Mouse (Mus musculus) right cerebral cortex, adult 18-20 months (tissue): ENCODE measurements at regions not wholly inside any gene's neighbourhood (a gene's known extent, or its start where the extent isn't known, plus 50 kb on each side); places are given as distances from the start of the nearest gene placed in this dataset.

Source experiments
- DNase-seq: peaks from one replicate; pipeline ENCODE4 v3.0.0; 2022; ENCODE audit warnings: mixed read lengths

GRCm38 (mm10) chr14:76671023-76671422 lies 114.3 kb upstream of the Serp2 start:
- no peak for DNase-seq

GRCm38 (mm10) chr14:76665754-76666371 lies 109.2 kb upstream of the Serp2 start:
- DNase-seq = no peak

GRCm38 (mm10) chr14:76664586-76665508 lies 108.2 kb upstream of the Serp2 start:
- no peak for DNase-seq

GRCm38 (mm10) chr14:76663816-76664215 lies 107.1 kb upstream of the Serp2 start:
- DNase-seq = no peak

- no peak for DNase-seq
These were observed 106.2 kb upstream of the Serp2 start for GRCm38 (mm10) chr14:76662871-76663270.

GRCm38 (mm10) chr14:76660906-76661305 lies 104.2 kb upstream of the Serp2 start:
- DNase-seq = no peak

GRCm38 (mm10) chr14:76658952-76659502 lies 102.3 kb upstream of the Serp2 start:
- DNase-seq = peak; percentile 17

GRCm38 (mm10) chr14:76657784-76658610 lies 101.3 kb upstream of the Serp2 start:
- DNase-seq = peak; percentile 42

- DNase-seq = no peak
These were observed 100.7 kb upstream of the Serp2 start for GRCm38 (mm10) chr14:76657375-76657774.

GRCm38 (mm10) chr14:76652356-76653126 lies 95.9 kb upstream of the Serp2 start:
- DNase-seq = no peak

GRCm38 (mm10) chr14:76651096-76651495 lies 94.4 kb upstream of the Serp2 start:
- peak; percentile 79 for DNase-seq

- DNase-seq = no peak
These were observed 93.2 kb upstream of the Serp2 start for GRCm38 (mm10) chr14:76649927-76650326.

- DNase-seq = no peak
These were observed 88.0 kb upstream of the Serp2 start for GRCm38 (mm10) chr14:76644716-76645115.

- no peak for DNase-seq
These were observed 85.3 kb upstream of the Serp2 start for GRCm38 (mm10) chr14:76641752-76642529.

GRCm38 (mm10) chr14:76633170-76633569 lies 76.5 kb upstream of the Serp2 start:
- no peak for DNase-seq

GRCm38 (mm10) chr14:76632763-76633162 lies 76.1 kb upstream of the Serp2 start:
- peak; percentile 46 for DNase-seq

GRCm38 (mm10) chr14:76631740-76632139 lies 75.1 kb upstream of the Serp2 start:
- DNase-seq = no peak

- DNase-seq = no peak
These were observed 74.5 kb upstream of the Serp2 start for GRCm38 (mm10) chr14:76631181-76631580.

GRCm38 (mm10) chr14:76629913-76630478 lies 73.3 kb upstream of the Serp2 start:
- no peak for DNase-seq

- DNase-seq = peak; percentile 44
These were observed 71.6 kb upstream of the Serp2 start for GRCm38 (mm10) chr14:76628182-76628892.
